Mouse (Mus musculus) spleen, adult 12 weeks (tissue): ENCODE data around the gene Milr1.
"Not testable (repeated sequence)": the region's sequence is repeated elsewhere in the genome, so short reads cannot be mapped to it uniquely, and the experiment has no call there.

Source experiments
- DNase-seq: peaks from one replicate; pipeline ENCODE4 v3.0.0; 2022; ENCODE audit warnings: low spot score

Gene Milr1

DNA sequence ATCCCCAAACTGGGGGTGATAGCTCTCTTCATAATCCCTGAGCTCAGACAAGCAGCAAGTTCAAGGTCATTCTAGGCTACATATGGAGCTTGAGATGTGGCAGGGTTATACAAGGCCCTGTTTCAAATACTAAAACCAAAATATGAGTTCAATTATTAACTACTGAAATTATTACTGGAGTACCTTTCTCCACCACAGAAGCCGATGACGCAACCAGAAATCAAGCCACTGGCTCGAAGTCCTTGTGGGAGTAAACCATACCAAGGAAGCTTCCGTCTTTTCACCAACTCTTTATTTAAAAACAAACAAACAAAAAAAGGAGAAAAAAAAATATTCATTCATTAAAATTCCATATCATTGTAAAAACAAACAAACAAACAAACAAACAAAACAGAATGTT is 25.9 kb downstream of the Milr1 start:
- DNase-seq = no peak

GRCm38 (mm10) chr11:106777395-106777794 is 26.4 kb downstream of the Milr1 start:
- DNase-seq = no peak

- no peak for DNase-seq
Observed at GRCm38 (mm10) chr11:106778132-106778531, 27.1 kb downstream of the Milr1 start.

GRCm38 (mm10) chr11:106778589-106779387 is 27.8 kb downstream of the Milr1 start:
- no peak for DNase-seq

- peak; percentile 89 for DNase-seq
Observed at GRCm38 (mm10) chr11:106779388-106780088, 28.5 kb downstream of the Milr1 start, which contains the start of gene Polg2. Gene Polg2 (minus strand): TSS chr11:106779537.

GRCm38 (mm10) chr11:106780089-106780425 is 29.0 kb downstream of the Milr1 start:
- DNase-seq = no peak

- no peak for DNase-seq
Observed at GRCm38 (mm10) chr11:106780590-106781220, 29.7 kb downstream of the Milr1 start.

GRCm38 (mm10) chr11:106782271-106782670 is 31.2 kb downstream of the Milr1 start:
- DNase-seq = not testable (repeated sequence)

GRCm38 (mm10) chr11:106782841-106783764 is 32.1 kb downstream of the Milr1 start:
- DNase-seq = no peak

- no peak for DNase-seq
Observed at GRCm38 (mm10) chr11:106784476-106784875, 33.5 kb downstream of the Milr1 start.

- no peak for DNase-seq
Observed at GRCm38 (mm10) chr11:106785043-106785442, 34.0 kb downstream of the Milr1 start.

- peak; percentile 85 for DNase-seq
Observed at GRCm38 (mm10) chr11:106787131-106788025, 36.4 kb downstream of the Milr1 start.

DNA sequence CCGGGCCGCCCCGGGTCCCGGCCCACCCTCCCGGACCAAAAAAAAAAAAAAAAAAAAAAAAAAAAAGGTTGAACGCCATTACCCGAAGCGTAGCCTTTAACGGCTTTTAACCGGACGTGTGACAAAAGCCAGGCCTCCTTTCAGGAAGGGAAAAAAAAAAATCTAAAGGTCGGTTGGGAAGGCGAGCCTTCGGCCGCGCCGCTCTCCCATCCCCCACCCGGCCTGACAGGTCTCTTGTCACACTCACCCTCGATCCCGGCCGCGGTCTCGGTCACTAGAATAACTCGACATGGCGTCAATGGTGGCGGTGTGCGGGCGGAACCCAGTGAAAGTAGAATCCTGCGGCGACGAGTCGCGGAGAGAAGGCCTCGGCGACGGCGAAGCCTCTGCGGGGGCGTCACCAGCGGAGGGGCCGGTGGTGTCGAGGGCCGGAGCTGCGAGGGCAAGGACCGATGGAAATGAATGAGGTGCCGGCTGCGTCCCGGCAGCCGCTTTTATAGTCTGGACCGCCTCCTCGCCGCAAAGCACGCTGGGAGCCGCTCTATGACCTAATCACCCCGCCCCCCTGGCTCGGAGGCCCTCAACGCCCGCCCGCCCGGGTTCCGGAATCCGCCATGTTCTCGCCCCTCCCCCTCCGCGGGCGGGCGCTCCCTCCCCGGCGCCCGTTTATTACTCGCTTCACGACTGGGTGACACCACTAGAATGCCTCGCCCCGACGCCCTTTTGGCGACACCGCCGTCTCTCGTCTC is 37.2 kb downstream of the Milr1 start:
- DNase-seq = peak; percentile 99

DNA sequence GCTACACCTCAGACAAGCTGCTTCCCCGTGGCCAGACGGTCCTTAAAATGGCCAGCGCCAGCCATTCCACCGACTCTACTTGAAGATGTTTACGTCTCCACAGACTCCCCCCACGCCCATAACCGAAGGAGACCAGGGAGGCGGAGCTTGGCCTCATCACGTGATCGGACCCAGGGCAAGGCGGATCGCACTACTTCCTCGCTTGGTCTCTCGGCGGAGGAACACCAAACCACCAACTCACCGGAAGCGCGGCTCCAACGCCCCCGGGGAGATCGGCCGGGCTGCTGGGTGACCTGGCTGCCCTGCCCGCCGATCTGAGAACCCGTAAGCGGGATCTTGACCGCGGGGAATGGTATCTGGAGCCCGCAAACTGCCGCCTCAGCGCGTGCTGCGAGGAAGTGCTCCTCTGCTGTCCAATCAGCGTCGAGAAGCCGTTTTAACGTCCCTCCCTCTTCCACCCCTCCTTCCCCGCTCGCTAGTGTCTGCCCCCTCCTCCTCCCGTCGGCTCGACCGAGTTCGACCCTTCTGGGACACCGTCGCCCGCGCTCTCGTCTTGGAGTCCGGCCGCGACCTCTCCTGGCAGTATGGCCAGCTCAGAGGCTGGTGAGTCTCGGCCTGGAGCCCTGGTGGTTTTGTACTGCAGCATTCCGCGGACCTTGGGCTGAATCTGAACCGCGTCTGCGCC is 37.9 kb downstream of the Milr1 start, which contains the start of the genes Ddx5 and Cep95:
Gene Ddx5 (minus strand): TSS at position 411 of the 685 bp plus-strand sequence.
Gene Cep95 (plus strand): TSS at position 478 of the 685 bp plus-strand sequence.
- DNase-seq = no peak

DNA sequence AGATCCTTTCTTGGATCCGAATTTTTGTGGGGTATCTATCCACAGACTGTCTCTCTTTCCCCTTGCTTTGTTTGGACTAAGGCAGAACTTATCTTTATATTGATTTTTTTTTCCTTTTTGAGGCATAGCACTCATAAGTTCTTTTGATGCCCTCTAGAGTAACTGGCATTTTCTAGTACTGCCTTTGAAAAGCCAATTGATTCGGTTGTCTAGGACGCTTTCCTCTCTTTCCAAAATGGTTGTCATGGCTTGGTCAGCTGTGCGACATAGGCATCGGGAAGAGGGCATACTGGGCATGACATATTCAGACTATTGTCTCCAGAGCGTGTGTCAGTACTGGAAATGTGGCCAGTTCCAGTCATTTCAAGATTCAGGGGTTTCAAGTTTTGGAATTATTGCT is 38.6 kb downstream of the Milr1 start:
- no peak for DNase-seq

- no peak for DNase-seq
Observed at GRCm38 (mm10) chr11:106793846-106794245, 42.8 kb downstream of the Milr1 start.

GRCm38 (mm10) chr11:106795679-106796078 is 44.7 kb downstream of the Milr1 start:
- DNase-seq = no peak

DNA sequence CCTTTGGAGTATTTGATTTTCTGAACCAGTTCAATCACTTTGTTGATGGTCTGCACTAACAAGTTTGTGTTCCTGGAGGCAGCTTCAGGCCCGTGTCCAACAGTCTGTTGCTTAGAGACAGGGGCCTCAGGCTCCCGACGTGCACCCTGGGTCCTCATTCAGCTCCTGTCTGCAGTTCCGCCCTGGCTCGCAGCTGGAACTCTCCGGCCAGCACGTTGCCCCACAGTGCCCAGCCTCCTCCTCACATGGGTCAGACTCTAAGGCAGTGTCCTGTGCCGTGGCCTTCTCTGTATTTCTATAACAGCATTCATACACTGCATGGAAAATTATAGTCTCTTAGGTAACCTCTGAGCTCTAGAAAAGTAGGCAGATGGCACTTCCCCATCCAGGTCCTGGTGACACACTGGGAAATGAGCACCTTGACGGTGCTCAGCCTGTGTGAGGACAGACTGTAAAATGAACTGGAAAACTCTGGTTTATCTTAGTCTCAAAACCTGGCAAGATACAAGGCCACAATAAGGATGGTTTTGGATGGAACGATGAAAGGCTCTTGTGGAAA is 51.1 kb downstream of the Milr1 start:
- DNase-seq = no peak

DNA sequence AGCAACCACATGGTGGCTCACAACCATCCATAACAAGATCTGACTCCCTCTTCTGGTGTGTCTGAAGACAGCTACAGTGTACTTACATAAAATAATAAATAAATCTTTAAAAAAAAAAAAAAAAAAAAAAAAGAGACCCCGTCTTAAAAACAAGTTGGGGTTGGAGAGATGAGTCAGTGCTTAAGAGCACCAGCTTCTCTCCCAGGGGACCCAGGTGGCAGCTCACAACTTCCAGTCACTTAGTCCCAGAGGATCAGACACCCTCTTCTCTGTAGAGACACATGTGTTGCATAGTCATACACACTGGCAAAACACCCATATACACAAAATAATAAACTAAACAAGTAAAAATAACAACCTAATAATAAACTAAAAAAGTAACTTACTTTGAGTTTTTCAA is 56.4 kb downstream of the Milr1 start:
- DNase-seq = not testable (repeated sequence)
